Mouse (Mus musculus) liver, postnatal 0 days (tissue): ENCODE measurements around the gene Kif18b.

ENCODE experiments used
- CTCF ChIP-seq: sonication (generic); IDR thresholded peaks from 2 replicates; pipeline ENCODE4 v1.5.1; 2016; ENCODE audit warnings: antibody characterized with exemption, low read depth
- EP300 ChIP-seq: IDR thresholded peaks from 2 replicates; pipeline ENCODE4 v1.6.1; 2016; ENCODE audit warnings: antibody characterized with exemption, low read depth, mild to moderate bottlenecking

DNA sequence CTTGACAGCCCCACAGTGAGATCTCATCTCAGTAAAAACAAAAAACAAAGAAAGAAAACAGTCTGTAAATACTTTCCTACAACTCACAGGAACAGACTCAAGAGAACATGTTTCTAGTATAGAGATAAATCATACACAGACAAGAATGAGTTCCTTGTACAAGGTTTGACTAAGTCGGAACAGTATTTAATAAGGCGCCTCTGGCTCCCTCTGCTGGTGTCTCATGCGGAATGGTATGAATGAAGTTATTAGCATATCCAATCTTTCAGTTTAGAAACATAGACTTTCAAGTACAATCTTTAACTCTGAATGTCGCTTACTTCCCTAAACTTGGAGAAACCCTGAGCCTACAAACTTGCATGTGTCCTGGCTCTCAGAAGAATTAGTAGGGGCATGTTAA lies 60.7 kb downstream of the Kif18b start:
- peak; percentile 67 for TF ChIP-seq CTCF
- TF ChIP-seq EP300: no peak
